Mouse (Mus musculus): ENCODE data around the gene Mcfd2. TPM values are rescaled to one million over a fixed set of nuclear protein-coding genes. Genes with fewer than 3 reads are reported as not detected.

The Mcfd2 gene
- polyA plus RNA-seq, 1 experiment = 64.8 TPM

DNA sequence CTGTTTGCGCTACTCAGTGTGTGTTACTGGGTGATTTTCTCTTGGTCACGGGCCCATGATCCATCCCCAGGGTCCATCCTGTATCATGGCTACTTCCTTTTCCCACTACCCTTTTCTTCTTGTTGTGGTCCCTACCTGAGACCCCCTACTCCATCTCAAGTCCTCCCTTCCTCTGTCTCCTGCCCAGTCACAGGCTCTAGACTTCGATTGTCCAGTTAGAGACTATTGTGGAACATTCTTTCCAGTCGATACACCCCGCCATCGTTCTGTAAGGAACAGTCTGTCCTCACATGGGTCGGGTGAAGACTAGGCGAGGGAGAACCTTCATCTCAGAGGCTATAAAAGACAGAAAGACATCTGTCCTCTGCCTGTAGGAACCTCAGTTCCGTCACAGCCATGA, 40.4 kb downstream of the Mcfd2 start:
- Histone ChIP-seq H3K27ac (ENCODE audit: insufficient read depth, low read length) (no peak overlapping the region), H3K4me1 (ENCODE audit: control insufficient read depth, insufficient read depth, low read length) (no peaks in the 10 kb centered on the region), H3K27me3 (ENCODE audit: control insufficient read depth, insufficient read depth, low read length) (no peaks in the 10 kb centered on the region), H3K4me3 (replicated peaks; ENCODE audit: insufficient read depth, low read depth, low read length) (no peak overlapping the region)
- WGBS = 89% methylated on average over 9 of the region's 9 CpGs
- TF ChIP-seq POLR2A (IDR thresholded peaks at IDR 0.05; ENCODE audit: borderline replicate concordance, insufficient read depth, low read length) (no peak), CTCF (IDR thresholded peaks at IDR 0.05; ENCODE audit: borderline replicate concordance, insufficient read depth, low read depth, low read length) (no peak)
- DNase-seq = no peak

DNA sequence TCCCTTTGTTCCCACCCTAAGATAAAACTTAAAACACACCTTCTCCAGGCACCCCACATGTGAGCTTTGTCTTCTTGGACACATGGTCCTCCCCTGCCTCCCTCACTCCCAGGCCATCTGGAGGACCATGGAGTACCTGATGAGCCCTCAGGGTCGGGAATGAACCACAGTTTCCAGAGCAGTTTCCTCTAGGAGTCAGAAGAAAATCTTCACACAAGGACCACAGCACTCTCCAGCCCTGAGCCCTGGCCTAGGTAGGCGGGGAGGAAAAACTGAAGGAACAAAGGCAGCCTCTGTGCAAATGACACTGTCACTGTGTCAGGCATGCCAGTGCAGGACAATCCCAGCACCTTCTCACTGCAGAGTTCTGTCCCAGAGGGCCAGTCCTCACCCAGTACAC, 41.3 kb downstream of the Mcfd2 start:
- H3K4me3 ChIP-seq (replicated peaks; ENCODE audit: insufficient read depth, low read depth, low read length) = no peak overlapping the region
- H3K4me1 ChIP-seq (ENCODE audit: control insufficient read depth, insufficient read depth, low read length) = no peaks in the 10 kb centered on the region
- no peak for DNase-seq
- no peak overlapping the region for H3K27ac ChIP-seq (ENCODE audit: insufficient read depth, low read length)
- no peak for TF ChIP-seq CTCF (IDR thresholded peaks at IDR 0.05; ENCODE audit: borderline replicate concordance, insufficient read depth, low read depth, low read length)
- no peak for TF ChIP-seq POLR2A (IDR thresholded peaks at IDR 0.05; ENCODE audit: borderline replicate concordance, insufficient read depth, low read length)
- H3K27me3 ChIP-seq (ENCODE audit: control insufficient read depth, insufficient read depth, low read length) = no peaks in the 10 kb centered on the region
- 69% methylated on average over 2 of the region's 2 CpGs for WGBS

DNA sequence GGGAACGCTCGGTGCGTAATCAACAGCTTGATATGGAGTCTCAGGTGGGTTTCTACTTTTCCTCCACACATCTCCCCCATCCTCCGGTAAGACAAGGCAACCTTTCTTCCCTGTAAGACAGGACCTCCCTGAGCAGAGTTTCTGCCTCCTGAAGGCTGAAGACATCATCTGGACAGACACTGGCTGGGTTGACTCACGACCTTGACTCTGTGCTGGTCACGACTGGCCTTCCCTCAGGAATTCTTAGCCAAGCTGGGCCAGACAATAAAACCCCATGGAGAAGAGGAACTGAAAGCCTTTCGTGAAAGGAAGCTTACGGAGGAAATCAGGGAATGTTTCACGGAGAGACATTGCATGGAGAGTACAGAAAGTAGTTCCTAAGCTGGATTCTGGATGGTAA, 46.3 kb downstream of the Mcfd2 start:
- Histone ChIP-seq H3K4me1 (ENCODE audit: control insufficient read depth, insufficient read depth, low read length) (no peaks in the 10 kb centered on the region), H3K27me3 (ENCODE audit: control insufficient read depth, insufficient read depth, low read length) (no peaks in the 10 kb centered on the region), H3K27ac (ENCODE audit: insufficient read depth, low read length) (no peak overlapping the region), H3K4me3 (replicated peaks; ENCODE audit: insufficient read depth, low read depth, low read length) (no peak overlapping the region)
- 83% methylated on average over 9 of the region's 9 CpGs for WGBS
- DNase-seq = no peak
- TF ChIP-seq POLR2A (IDR thresholded peaks at IDR 0.05; ENCODE audit: borderline replicate concordance, insufficient read depth, low read length) (no peak), CTCF (IDR thresholded peaks at IDR 0.05; ENCODE audit: borderline replicate concordance, insufficient read depth, low read depth, low read length) (no peak)

DNA sequence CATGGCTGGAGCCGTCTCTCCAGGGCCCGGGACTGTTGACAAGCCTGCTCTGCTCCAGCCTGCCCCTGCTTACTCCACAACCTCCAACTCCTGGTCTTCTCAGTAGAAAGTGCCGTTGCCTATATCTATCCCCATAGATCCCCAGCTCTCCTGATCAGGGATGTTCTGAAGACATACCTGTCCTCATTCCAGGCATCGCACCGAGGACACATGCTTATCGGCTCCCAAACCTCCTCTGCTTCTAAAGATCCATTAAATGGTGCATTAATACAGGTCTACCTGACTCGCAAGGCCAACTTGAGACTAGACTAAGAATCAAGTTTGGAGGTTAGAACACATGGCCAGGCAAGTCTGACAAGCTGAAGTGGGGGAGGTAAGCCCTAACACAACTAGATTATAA, 51.2 kb downstream of the Mcfd2 start:
- Histone ChIP-seq H3K4me3 (replicated peaks; ENCODE audit: insufficient read depth, low read depth, low read length) (no peak overlapping the region), H3K4me1 (ENCODE audit: control insufficient read depth, insufficient read depth, low read length) (no peaks in the 10 kb centered on the region), H3K27me3 (ENCODE audit: control insufficient read depth, insufficient read depth, low read length) (no peaks in the 10 kb centered on the region), H3K27ac (ENCODE audit: insufficient read depth, low read length) (no peak overlapping the region)
- TF ChIP-seq CTCF (IDR thresholded peaks at IDR 0.05; ENCODE audit: borderline replicate concordance, insufficient read depth, low read depth, low read length) = no peak
- no peak for TF ChIP-seq POLR2A (IDR thresholded peaks at IDR 0.05; ENCODE audit: borderline replicate concordance, insufficient read depth, low read length)
- WGBS = 92% methylated on average over 7 of the region's 7 CpGs
- no peak for DNase-seq

DNA sequence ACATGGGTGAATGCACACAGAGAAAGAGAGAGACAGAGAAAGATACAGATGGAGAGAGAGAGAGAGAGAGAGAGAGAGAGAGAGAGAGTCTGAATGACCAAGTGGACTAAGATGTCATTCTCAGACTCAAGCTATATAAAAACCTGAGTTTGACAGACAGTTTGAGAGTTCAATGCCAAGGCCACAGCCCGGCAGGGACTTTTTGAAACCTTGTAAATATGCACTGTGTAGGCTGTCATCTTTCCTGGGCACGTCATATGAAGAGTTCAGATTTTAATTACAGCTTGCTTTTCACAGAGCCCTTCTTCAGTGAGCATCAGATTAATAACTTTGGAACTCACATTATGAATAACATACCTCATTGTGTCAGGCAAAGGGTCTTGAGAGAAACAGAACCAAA, 55.2 kb downstream of the Mcfd2 start:
- Histone ChIP-seq H3K4me3 (replicated peaks; ENCODE audit: insufficient read depth, low read depth, low read length) (no peak overlapping the region), H3K27me3 (ENCODE audit: control insufficient read depth, insufficient read depth, low read length) (no peaks in the 10 kb centered on the region), H3K4me1 (ENCODE audit: control insufficient read depth, insufficient read depth, low read length) (no peaks in the 10 kb centered on the region), H3K27ac (ENCODE audit: insufficient read depth, low read length) (no peak overlapping the region)
- no peak for DNase-seq
- WGBS = 54% methylated on average over 2 of the region's 2 CpGs
- TF ChIP-seq POLR2A (IDR thresholded peaks at IDR 0.05; ENCODE audit: borderline replicate concordance, insufficient read depth, low read length) (no peak), CTCF (IDR thresholded peaks at IDR 0.05; ENCODE audit: borderline replicate concordance, insufficient read depth, low read depth, low read length) (no peak)

DNA sequence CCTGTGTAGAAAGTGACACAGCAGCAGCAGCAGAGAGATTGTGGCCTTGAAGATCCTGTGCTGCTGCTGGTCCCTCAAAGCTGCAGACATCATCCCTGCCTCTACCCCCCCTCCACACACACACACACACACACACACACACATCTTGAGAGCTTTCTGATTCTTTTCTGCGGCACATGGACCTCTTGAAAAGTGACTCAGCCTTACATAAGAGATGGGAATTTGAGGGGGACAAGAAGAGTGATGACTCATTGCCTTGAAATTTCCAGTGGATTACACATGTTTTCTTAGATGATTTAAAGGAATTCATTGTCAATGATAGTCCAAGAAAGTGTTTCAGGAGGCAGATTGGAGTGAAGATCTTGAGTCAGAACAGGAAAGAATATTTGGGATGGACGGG, 58.9 kb downstream of the Mcfd2 start:
- no peaks in the 10 kb centered on the region for H3K4me1 ChIP-seq (ENCODE audit: control insufficient read depth, insufficient read depth, low read length)
- WGBS = 89% methylated on average over 2 of the region's 2 CpGs
- no peak overlapping the region for H3K27ac ChIP-seq (ENCODE audit: insufficient read depth, low read length)
- no peaks in the 10 kb centered on the region for H3K27me3 ChIP-seq (ENCODE audit: control insufficient read depth, insufficient read depth, low read length)
- no peak overlapping the region for H3K4me3 ChIP-seq (replicated peaks; ENCODE audit: insufficient read depth, low read depth, low read length)
- TF ChIP-seq POLR2A (IDR thresholded peaks at IDR 0.05; ENCODE audit: borderline replicate concordance, insufficient read depth, low read length) = no peak
- TF ChIP-seq CTCF (IDR thresholded peaks at IDR 0.05; ENCODE audit: borderline replicate concordance, insufficient read depth, low read depth, low read length) = no peak
- no peak for DNase-seq

Other genes with a start within 250 kb of the Mcfd2 start
- 18.2 and 19.6 TPM in 2 replicates for gene Pigf, start 240.5 kb downstream of the Mcfd2 start, polyA plus RNA-seq (2012; rRNA removed)
- gene Cript, start 240.4 kb downstream of the Mcfd2 start, polyA plus RNA-seq (2012; rRNA removed) = 77.0 and 86.6 TPM in 2 replicates
- gene Socs5, start 158.3 kb downstream of the Mcfd2 start, polyA plus RNA-seq (2012; rRNA removed) = 55.8 and 57.6 TPM in 2 replicates
- gene Ttc7, start 17.0 kb upstream of the Mcfd2 start, polyA plus RNA-seq (2012; rRNA removed) = 5.9 and 6.3 TPM in 2 replicates
- not detected in 2 replicates for gene Stpg4, start 161.8 kb upstream of the Mcfd2 start, polyA plus RNA-seq (2012; rRNA removed)
- gene Calm2, start 181.0 kb upstream of the Mcfd2 start, polyA plus RNA-seq (2012; rRNA removed) = 1,979 and 2,002 TPM in 2 replicates

Measured in cerebellum, adult 2 months (tissue).